ENCODE assay signal across 7 mouse cellular contexts in genomic region chr10:7779751-7780237, GRCm38 (mm10). TPM values are rescaled to one million over a fixed set of nuclear protein-coding genes. Genes with fewer than 3 reads are reported as not detected.
DNase-seq lines count a peak whose midpoint lies in the region; ATAC-seq and TF ChIP-seq lines count a peak whose summit lies in the region.

No protein-coding gene starts in this region.

- H3K9ac ChIP-seq in limb, embryonic 14.5 days (ENCODE audit: low read depth, low read length, severe bottlenecking), result peak overlapping the region; percentile 81
- peak overlapping the region; percentile 66; the same call in 1 of the 2 replicates for H3K9ac ChIP-seq in stomach, embryonic 15.5 days

- WGBS in forebrain, embryonic 10.5 days, result 18% methylated on average over 7 of the region's 7 CpGs
- WGBS in limb, embryonic 14.5 days, result 18% methylated on average over 7 of the region's 7 CpGs
- WGBS in stomach, embryonic 15.5 days, result 13% methylated on average over 7 of the region's 7 CpGs

- H3K27me3 ChIP-seq in megakaryocyte, embryonic 14.5 days (replicated peaks), result no peaks in the 10 kb centered on the region
- H3K27me3 ChIP-seq in forebrain, embryonic 10.5 days (ENCODE audit: poor library complexity, severe bottlenecking), result no peaks in the 10 kb centered on the region
- H3K27me3 ChIP-seq in limb, embryonic 14.5 days (ENCODE audit: control insufficient read depth, insufficient read depth, low read length), result no peaks in the 10 kb centered on the region
- no peaks in the 10 kb centered on the region for H3K27me3 ChIP-seq in stomach, embryonic 15.5 days (replicated peaks)

- peak overlapping the region; percentile 97 for H3K4me3 ChIP-seq in megakaryocyte, embryonic 14.5 days (replicated peaks)
- peak overlapping the region; percentile 99 for H3K4me3 ChIP-seq in forebrain, embryonic 10.5 days
- peak overlapping the region; percentile 98 for H3K4me3 ChIP-seq in limb, embryonic 14.5 days (replicated peaks; ENCODE audit: low read length)
- peak overlapping the region; percentile 99 for H3K4me3 ChIP-seq in stomach, embryonic 15.5 days (replicated peaks)

- peak overlapping the region; percentile 93 for H3K27ac ChIP-seq in forebrain, embryonic 10.5 days
- H3K27ac ChIP-seq in limb, embryonic 14.5 days (replicated peaks; ENCODE audit: low read depth, low read length), result no peak overlapping the region
- H3K27ac ChIP-seq in stomach, embryonic 15.5 days, result no peak overlapping the region

- H3K4me1 ChIP-seq in megakaryocyte, embryonic 14.5 days, result peaks cover 50% of the 10 kb centered on the region
- peaks cover 13% of the 10 kb centered on the region for H3K4me1 ChIP-seq in forebrain, embryonic 10.5 days
- H3K4me1 ChIP-seq in limb, embryonic 14.5 days (ENCODE audit: control insufficient read depth, insufficient read depth, low read length), result no peaks in the 10 kb centered on the region
- H3K4me1 ChIP-seq in stomach, embryonic 15.5 days, result no peaks in the 10 kb centered on the region

- ATAC-seq in megakaryocyte, adult 5-6 weeks (ENCODE audit: poor library complexity, severe bottlenecking), result no peak
- no peak for ATAC-seq in limb, embryonic 14.5 days (ENCODE audit: low FRiP score, low read depth)
- no peak for ATAC-seq in stomach, embryonic 15.5 days (ENCODE audit: insufficient read depth, low FRiP score, low read depth)

- no peak for DNase-seq in forebrain, embryonic 10.5 days (ENCODE audit: extremely low spot score, low spot score)
- DNase-seq in limb, embryonic 14.5 days (ENCODE audit: low spot score), result no peak
- no peak for DNase-seq in ovary, postnatal 36 days (ENCODE audit: low spot score)
- DNase-seq in retina, embryonic 14.5 days (ENCODE audit: low spot score), result no peak

- H3K4me2 ChIP-seq in limb, embryonic 14.5 days (replicated peaks; ENCODE audit: low read depth, low read length, severe bottlenecking), result peak overlapping the region; percentile 79
- peak overlapping the region; percentile 78 for H3K4me2 ChIP-seq in stomach, embryonic 15.5 days

- H3K9me3 ChIP-seq in megakaryocyte, embryonic 14.5 days, result no peaks in the 10 kb centered on the region
- H3K9me3 ChIP-seq in forebrain, embryonic 10.5 days, result no peaks in the 10 kb centered on the region
- H3K9me3 ChIP-seq in limb, embryonic 14.5 days (ENCODE audit: control insufficient read depth, low read length), result no peaks in the 10 kb centered on the region
- H3K9me3 ChIP-seq in stomach, embryonic 15.5 days, result no peaks in the 10 kb centered on the region

- H3K36me3 ChIP-seq in megakaryocyte, embryonic 14.5 days (replicated peaks; ENCODE audit: low read length), result peaks cover 41% of the 10 kb centered on the region
- H3K36me3 ChIP-seq in forebrain, embryonic 10.5 days (replicated peaks), result peaks cover 37% of the 10 kb centered on the region
- peaks cover 21% of the 10 kb centered on the region for H3K36me3 ChIP-seq in limb, embryonic 14.5 days (ENCODE audit: control insufficient read depth, insufficient read depth, low read length)
- 0 out of 2 replicates have a peak, but pooled peaks cover 3% of the 10 kb centered on the region for H3K36me3 ChIP-seq in stomach, embryonic 15.5 days

- no peak for TF ChIP-seq POLR2A in limb, embryonic 14.5 days (IDR thresholded peaks at IDR 0.05; ENCODE audit: borderline replicate concordance, extremely low read depth, insufficient read depth, insufficient read length)

RNA-seq across cellular contexts. Expression of gene Ginm1, which starts 12.8 kb away (rescaled TPM):
- 26.3 and 36.1 TPM in 2 replicates for polyA plus RNA-seq in megakaryocyte, embryonic 14.5 days (2012; ENCODE audit: insufficient read depth, low replicate concordance)
- 47.8 and 54.0 TPM in 2 replicates for total RNA-seq in megakaryocyte, adult 5-6 weeks (2015)
- total RNA-seq in megakaryocyte, adult 5-6 weeks (2017), result 58.8 and 74.6 TPM in 2 replicates
- 50.1 and 53.0 TPM in 2 replicates for polyA plus RNA-seq in forebrain, embryonic 10.5 days (2016; fragmentation: Nextera tagmentation; extraction: Ambion mirVana)
- polyA plus RNA-seq in limb, embryonic 14.5 days (2012; rRNA removed), result 43.9 and 49.2 TPM in 2 replicates
- polyA plus RNA-seq in limb, embryonic 14.5 days (2014; fragmentation: Nextera tagmentation; extraction: Ambion mirVana), result 86.2 and 86.4 TPM in 2 replicates
- polyA plus RNA-seq in stomach, embryonic 15.5 days (2015; fragmentation: Nextera tagmentation; extraction: Ambion mirVana), result 83.4 and 85.6 TPM in 2 replicates

RNA-seq across cellular contexts. Expression of gene Ppil4, which starts 12.9 kb away (rescaled TPM):
- polyA plus RNA-seq in megakaryocyte, embryonic 14.5 days (2012; ENCODE audit: insufficient read depth, low replicate concordance), result 0.63 and 3.8 TPM in 2 replicates
- total RNA-seq in megakaryocyte, adult 5-6 weeks (2015), result 36.4 and 39.4 TPM in 2 replicates
- total RNA-seq in megakaryocyte, adult 5-6 weeks (2017), result 73.5 and 79.8 TPM in 2 replicates
- polyA plus RNA-seq in forebrain, embryonic 10.5 days (2016; fragmentation: Nextera tagmentation; extraction: Ambion mirVana), result 43.4 and 44.9 TPM in 2 replicates
- polyA plus RNA-seq in limb, embryonic 14.5 days (2012; rRNA removed), result 17.1 and 21.3 TPM in 2 replicates
- polyA plus RNA-seq in limb, embryonic 14.5 days (2014; fragmentation: Nextera tagmentation; extraction: Ambion mirVana), result 34.7 and 36.3 TPM in 2 replicates
- 37.7 and 37.9 TPM in 2 replicates for polyA plus RNA-seq in stomach, embryonic 15.5 days (2015; fragmentation: Nextera tagmentation; extraction: Ambion mirVana)

RNA-seq across cellular contexts. Expression of gene Zc3h12d, which starts 52.5 kb away (rescaled TPM):
- polyA plus RNA-seq in megakaryocyte, embryonic 14.5 days (2012; ENCODE audit: insufficient read depth, low replicate concordance), result 0.34 and 0.40 TPM in 2 replicates
- total RNA-seq in megakaryocyte, adult 5-6 weeks (2015), result 5.3 and 7.3 TPM in 2 replicates
- total RNA-seq in megakaryocyte, adult 5-6 weeks (2017), result 9.3 and 11.3 TPM in 2 replicates
- 0.11 TPM in 1 of 2 replicates, not detected in the other for polyA plus RNA-seq in forebrain, embryonic 10.5 days (2016; fragmentation: Nextera tagmentation; extraction: Ambion mirVana)
- 0.38 and 0.46 TPM in 2 replicates for polyA plus RNA-seq in limb, embryonic 14.5 days (2012; rRNA removed)
- polyA plus RNA-seq in limb, embryonic 14.5 days (2014; fragmentation: Nextera tagmentation; extraction: Ambion mirVana), result 0.17 and 0.19 TPM in 2 replicates
- polyA plus RNA-seq in stomach, embryonic 15.5 days (2015; fragmentation: Nextera tagmentation; extraction: Ambion mirVana), result 0.35 and 0.53 TPM in 2 replicates

RNA-seq across cellular contexts. Expression of gene Katna1, which starts 54.0 kb away (rescaled TPM):
- 2.1 TPM in 1 of 2 replicates, not detected in the other for polyA plus RNA-seq in megakaryocyte, embryonic 14.5 days (2012; ENCODE audit: insufficient read depth, low replicate concordance)
- total RNA-seq in megakaryocyte, adult 5-6 weeks (2015), result 68.2 and 90.5 TPM in 2 replicates
- 48.8 and 59.5 TPM in 2 replicates for total RNA-seq in megakaryocyte, adult 5-6 weeks (2017)
- 69.1 and 71.3 TPM in 2 replicates for polyA plus RNA-seq in forebrain, embryonic 10.5 days (2016; fragmentation: Nextera tagmentation; extraction: Ambion mirVana)
- 16.6 and 22.7 TPM in 2 replicates for polyA plus RNA-seq in limb, embryonic 14.5 days (2012; rRNA removed)
- 58.4 and 59.8 TPM in 2 replicates for polyA plus RNA-seq in limb, embryonic 14.5 days (2014; fragmentation: Nextera tagmentation; extraction: Ambion mirVana)
- 50.9 and 59.5 TPM in 2 replicates for polyA plus RNA-seq in stomach, embryonic 15.5 days (2015; fragmentation: Nextera tagmentation; extraction: Ambion mirVana)
